Mouse (Mus musculus) kidney, postnatal 36 days (tissue): ENCODE measurements around the gene Plch1.

ENCODE experiments used
- DNase-seq, 2 experiments: peaks; one replicate each; pipeline ENCODE4 v3.0.0; 2021 to 2022; ENCODE audit warnings: mixed read lengths in 2 of 2

Gene Plch1

DNA sequence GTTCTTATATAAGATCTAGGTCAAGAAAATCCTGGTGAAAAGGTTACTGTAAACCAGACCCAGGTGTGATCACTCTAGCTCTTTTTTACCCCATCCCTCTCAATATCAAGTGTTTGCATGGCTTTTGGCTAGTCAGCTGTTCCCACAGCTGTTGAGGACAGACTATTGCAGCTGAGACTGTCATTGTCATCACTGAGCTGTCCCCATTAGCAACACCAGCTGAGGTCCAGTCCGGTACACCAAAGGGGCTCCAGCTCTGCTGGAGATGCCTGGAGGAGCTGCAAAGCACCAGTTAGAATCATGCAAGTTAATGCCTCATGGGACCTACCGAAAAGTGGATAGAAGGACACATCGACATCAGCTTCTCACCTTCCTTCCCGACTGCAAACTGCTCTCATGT lies 206.5 kb downstream of the Plch1 start:
- DNase-seq = no peak

DNA sequence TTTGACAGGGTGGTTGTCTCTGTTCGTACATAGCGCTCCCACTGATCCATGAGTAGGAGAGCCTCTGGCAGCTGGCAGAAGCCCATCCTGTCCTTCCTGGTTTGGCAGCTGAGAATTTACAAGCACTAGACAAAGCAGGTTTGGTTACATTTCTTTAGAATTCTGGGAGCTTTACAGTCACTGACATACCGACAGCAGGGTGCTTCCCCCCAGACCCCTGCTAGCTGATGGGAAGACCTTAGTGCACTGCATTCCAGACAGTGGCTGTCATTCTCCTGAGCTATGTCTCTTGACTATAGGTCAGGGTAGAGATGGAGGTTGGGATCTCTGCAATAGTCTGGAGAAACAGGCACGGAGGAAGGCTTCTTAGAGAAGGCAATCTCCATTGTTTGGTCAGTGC lies 230.5 kb downstream of the Plch1 start:
- DNase-seq = no peak

DNA sequence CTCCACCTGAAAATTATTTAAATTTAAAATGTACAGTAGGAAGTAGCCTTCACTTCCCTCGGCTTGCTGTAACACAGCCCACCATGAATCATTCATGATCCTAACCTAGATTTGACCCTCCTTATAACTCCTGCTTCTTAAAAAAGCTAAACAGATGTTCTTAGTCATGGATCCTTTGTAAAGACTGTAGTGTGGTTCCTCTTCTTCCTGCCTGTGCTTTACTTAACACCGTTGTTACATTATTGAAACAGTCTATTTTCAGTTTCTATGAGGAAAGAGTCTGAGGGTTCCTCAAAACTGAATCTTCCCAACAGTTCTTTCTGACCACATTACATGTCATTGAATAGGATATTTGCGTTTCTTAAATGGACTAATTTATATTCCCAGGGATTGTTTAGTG lies 234.0 kb downstream of the Plch1 start:
- no peak for DNase-seq

DNA sequence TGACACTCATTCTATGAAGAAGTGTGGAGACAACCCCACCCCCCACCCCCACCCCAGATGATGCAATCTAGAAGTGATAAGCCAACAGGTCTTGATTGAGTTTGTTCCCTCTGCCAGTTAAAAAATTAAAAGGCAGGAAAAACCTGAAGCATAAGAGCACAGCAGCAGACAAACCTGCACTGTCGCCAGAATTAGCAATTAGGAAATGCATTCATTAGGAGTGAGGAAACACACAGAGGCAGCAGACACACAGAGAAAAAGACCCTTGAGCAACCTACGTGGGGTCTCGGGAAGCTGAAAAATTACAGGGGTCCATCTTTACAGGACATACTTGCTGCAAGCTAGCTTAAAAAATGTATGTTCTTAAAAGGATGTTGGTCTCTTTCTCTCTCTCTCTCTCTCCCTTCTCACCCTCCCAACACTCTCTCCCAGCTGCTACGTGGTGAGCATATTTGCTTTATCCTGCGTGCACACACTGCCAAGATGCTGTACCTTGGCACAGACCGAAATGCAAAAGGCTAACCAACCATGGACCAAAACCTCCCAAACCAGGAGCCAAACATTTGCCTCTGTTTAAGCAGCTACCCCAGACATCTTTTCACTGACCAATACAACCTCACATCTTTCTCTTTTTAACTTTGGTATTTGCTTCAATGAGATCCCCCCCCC lies 234.6 kb downstream of the Plch1 start:
- no peak for DNase-seq
